Mouse (Mus musculus): ENCODE data around the gene Prkd2.

GRCm38 (mm10) chr7:16876608-16877007, 33.9 kb downstream of the Prkd2 start:
- TF ChIP-seq POLR2A (IDR thresholded peaks at IDR 0.05; ENCODE audit: insufficient read length, low read depth) = no peak
- TF ChIP-seq MYOG (IDR thresholded peaks at IDR 0.05; ENCODE audit: control insufficient read depth in 1 of 3, insufficient read depth in 1 of 3, insufficient read length in 2 of 3, low read depth in 2 of 3) = peak in 1 of 3 experiments; percentile 31
- TF ChIP-seq MYOD1 (IDR thresholded peaks at IDR 0.05; ENCODE audit: control insufficient read depth in 1 of 3, insufficient read length in 2 of 3, low read depth in 2 of 3) = peak in 1 of 3 experiments; percentile 22
- TF ChIP-seq TCF12 (IDR thresholded peaks at IDR 0.05; ENCODE audit: insufficient read depth, poor library complexity, severe bottlenecking) = no peak
- TF ChIP-seq POLR2AphosphoS2 (IDR thresholded peaks at IDR 0.05; ENCODE audit: insufficient read length, low read depth) = no peak
- TF ChIP-seq USF1 (IDR thresholded peaks at IDR 0.05; ENCODE audit: low read depth) = no peak
